Mouse (Mus musculus) spleen, embryonic (tissue): Measurements from ENCODE around the gene Limd2.

Source experiments
- CTCF ChIA-PET: fragments of 350-600 bp; sonication (Branson Sonifier 250); formaldehyde crosslinking; loops from one replicate; lab custom pipeline; 2022; lab: Charles Lee

The Limd2 gene

GRCm38 (mm10) chr11:106132516-106132915, 28.1 kb downstream of the Limd2 start:
- CTCF ChIA-PET: interaction anchor here (0.7 kb wide), 1 partner anchor 25 kb away, joined by 3 read pairs; no protein-coding TSS in a partner anchor

- CTCF ChIA-PET: no interaction called here
These were observed 31.2 kb downstream of the Limd2 start for GRCm38 (mm10) chr11:106129477-106129876.

GRCm38 (mm10) chr11:106126727-106127373, 33.8 kb downstream of the Limd2 start:
- CTCF ChIA-PET: interaction anchor here (0.6 kb wide), 1 partner anchor 856 kb away, joined by 3 read pairs; no protein-coding TSS in a partner anchor

- CTCF ChIA-PET: interaction anchor here (0.5 kb wide), 1 partner anchor 21 kb away, joined by 5 read pairs; no protein-coding TSS in a partner anchor
These were observed 34.8 kb downstream of the Limd2 start for GRCm38 (mm10) chr11:106125827-106126226.

- CTCF ChIA-PET: no interaction called here
These were observed 35.9 kb downstream of the Limd2 start for GRCm38 (mm10) chr11:106124784-106125183.

GRCm38 (mm10) chr11:106122736-106123135, 37.9 kb downstream of the Limd2 start:
- CTCF ChIA-PET: interaction anchor here (0.8 kb wide), 1 partner anchor 195 kb away, joined by 11 read pairs; no protein-coding TSS in a partner anchor

GRCm38 (mm10) chr11:106122221-106122620, 38.4 kb downstream of the Limd2 start:
- CTCF ChIA-PET: interaction anchor here (0.6 kb wide), 1 partner anchor 125 kb away, joined by 3 read pairs; no protein-coding TSS in a partner anchor

- CTCF ChIA-PET: no interaction called here
These were observed 49.0 kb downstream of the Limd2 start for GRCm38 (mm10) chr11:106111688-106112087.
